Mouse (Mus musculus) macrophage (primary cell): Measurements from ENCODE around the gene Hspa1a. TPM values are rescaled to one million over a fixed set of nuclear protein-coding genes. Genes with fewer than 3 reads are reported as not detected.

Experiments
- H3K27ac ChIP-seq: fragments of 350-480 bp; formaldehyde crosslinking; 2 replicates; pipeline ENCODE4 v1.9.0; 2021
- H3K36me3 ChIP-seq: fragments of 350-480 bp; formaldehyde crosslinking; 2 replicates; pipeline ENCODE4 v1.9.0; 2021; ENCODE audit errors: inconsistent target
- H3K4me3 ChIP-seq: fragments of 350-480 bp; formaldehyde crosslinking; 2 replicates; pipeline ENCODE4 v1.9.0; 2021; ENCODE audit errors: inconsistent target
- H3K79me2 ChIP-seq: fragments of 350-480 bp; formaldehyde crosslinking; 2 replicates; pipeline ENCODE4 v1.9.0; 2021; ENCODE audit errors: inconsistent target
- WGBS: methylation state at CpG from one replicate; pipeline ENCODE4 v1.1.7; 2026; ENCODE audit warnings: inconsistent platforms; ENCODE audit not compliant: missing documents; 5-methylcytosine and 5-hydroxymethylcytosine counted together
- polyA plus RNA-seq: library from polyadenylated mRNA; stranded (reverse); fragments of 250-400 nt; gene quantifications from 3 replicates; pipeline ENCODE4 v1.2.4, GENCODE M21; 2018; ENCODE audit warnings: inconsistent platforms

Gene Hspa1a
- polyA plus RNA-seq, 1 experiment from 2014 or later, result 1.9 TPM

DNA sequence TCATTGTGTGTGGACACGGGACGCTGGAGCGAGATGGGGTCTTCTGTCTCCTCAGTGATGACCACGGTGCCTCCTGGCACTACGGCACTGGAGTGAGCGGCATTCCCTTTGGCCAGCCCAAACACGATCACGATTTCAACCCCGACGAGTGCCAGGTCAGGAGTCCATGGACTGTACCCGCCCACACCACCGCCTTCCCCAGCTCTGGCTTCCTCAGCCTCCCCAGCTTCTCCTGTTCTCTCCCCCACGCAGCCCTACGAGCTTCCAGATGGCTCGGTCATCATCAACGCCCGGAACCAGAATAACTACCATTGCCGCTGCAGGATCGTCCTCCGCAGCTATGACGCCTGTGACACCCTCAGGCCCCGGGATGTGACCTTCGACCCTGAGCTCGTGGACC lies 37.9 kb downstream of the Hspa1a start:
- Histone ChIP-seq H3K36me3 (peaks cover 41% of the 10 kb centered on the region), H3K4me3 (no peak overlapping the region), H3K79me2 (peaks cover 48% of the 10 kb centered on the region), H3K27ac (no peak overlapping the region)
- 86% methylated on average over 23 of the region's 24 CpGs for WGBS

DNA sequence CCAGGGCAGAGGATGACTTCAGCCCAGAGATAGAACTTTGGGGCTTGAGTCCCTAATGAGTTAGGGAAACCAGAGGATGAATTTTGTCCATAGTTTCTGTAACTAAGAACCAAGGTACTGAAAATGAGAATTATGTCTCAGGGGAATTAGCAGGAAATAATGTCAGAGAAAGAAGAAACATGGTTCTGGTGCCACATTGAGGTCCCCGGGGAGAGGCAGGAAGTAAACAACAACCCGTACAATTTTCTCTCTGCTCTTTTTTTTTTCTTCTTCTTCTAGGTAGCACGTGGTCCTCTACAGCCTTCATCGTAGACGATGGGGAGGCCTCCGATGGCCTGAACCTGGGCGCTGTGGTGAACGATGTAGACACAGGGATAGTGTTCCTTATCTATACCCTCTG lies 39.7 kb downstream of the Hspa1a start:
- Histone ChIP-seq H3K4me3 (peak overlapping the region; percentile 99), H3K79me2 (peaks cover 48% of the 10 kb centered on the region), H3K27ac (peak overlapping the region; percentile 78), H3K36me3 (peaks cover 41% of the 10 kb centered on the region)
- WGBS, result 51% methylated on average over 8 of the region's 8 CpGs

DNA sequence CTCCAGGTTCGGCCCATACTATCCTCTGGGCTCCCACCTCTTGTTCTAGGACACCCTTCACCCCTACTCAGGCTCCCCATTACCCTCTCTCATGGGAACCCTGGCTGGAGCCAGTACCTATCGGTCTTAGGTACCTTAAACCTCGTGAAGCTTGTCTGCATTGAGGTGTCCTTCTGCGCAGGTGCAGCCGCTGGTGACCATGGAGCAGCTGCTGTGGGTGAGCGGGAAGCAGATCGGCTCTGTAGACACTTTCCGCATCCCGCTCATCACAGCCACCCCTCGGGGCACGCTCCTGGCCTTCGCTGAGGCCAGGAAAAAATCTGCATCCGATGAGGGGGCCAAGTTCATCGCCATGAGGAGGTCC lies 40.2 kb downstream of the Hspa1a start:
- peaks cover 48% of the 10 kb centered on the region for H3K79me2 ChIP-seq
- 9% methylated on average over 14 of the region's 14 CpGs for WGBS
- H3K4me3 ChIP-seq, result peak overlapping the region; percentile 99
- peaks cover 40% of the 10 kb centered on the region for H3K36me3 ChIP-seq
- peak overlapping the region; percentile 78 for H3K27ac ChIP-seq

DNA sequence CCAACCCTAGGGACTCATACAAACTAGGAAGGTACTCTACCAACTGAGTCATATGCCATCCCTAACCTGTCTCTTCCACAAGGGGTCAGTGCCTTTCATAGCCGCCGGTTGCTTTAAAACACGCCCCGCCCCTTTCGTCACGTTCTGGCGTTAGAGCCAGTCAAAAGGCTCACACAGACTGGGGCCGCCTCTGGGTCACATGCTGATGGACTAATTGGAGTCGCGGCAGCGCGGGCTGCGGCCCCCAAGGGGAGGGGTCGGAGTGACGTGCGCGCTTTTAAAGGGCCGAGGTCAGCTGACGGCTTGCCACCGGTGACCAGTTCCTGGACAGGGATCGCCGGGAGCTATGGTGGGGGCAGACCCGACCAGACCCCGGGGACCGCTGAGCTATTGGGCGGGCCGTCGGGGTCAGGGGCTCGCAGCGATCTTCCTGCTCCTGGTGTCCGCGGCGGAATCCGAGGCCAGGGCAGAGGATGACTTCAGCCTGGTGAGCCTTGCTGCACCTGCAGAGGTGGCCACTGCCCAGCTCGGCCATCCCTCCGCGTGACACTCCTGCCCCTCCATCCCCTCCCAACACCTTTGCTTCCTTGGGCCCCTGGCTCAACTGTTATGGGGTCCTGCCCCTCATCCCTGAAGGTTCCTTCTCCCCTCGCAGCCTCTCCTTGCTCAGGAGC lies 40.8 kb downstream of the Hspa1a start, which contains the start of gene Neu1:
Neu1 (plus strand) TSS at position 193 of the 674 bp plus-strand sequence.
- Histone ChIP-seq H3K79me2 (peaks cover 48% of the 10 kb centered on the region), H3K36me3 (peaks cover 35% of the 10 kb centered on the region), H3K27ac (peak within 1 kb of the TSS; percentile 78), H3K4me3 (peak within 1 kb of the TSS; percentile 99)
- under 1% methylated on average over 37 of the region's 38 CpGs for WGBS

GRCm38 (mm10) chr17:34928841-34929240 lies 43.1 kb downstream of the Hspa1a start:
- Histone ChIP-seq H3K36me3 (peaks cover 14% of the 10 kb centered on the region; the same call in 1 of the 2 replicates), H3K4me3 (no peak overlapping the region), H3K27ac (no peak overlapping the region), H3K79me2 (peaks cover 27% of the 10 kb centered on the region)
- WGBS, result 85% methylated on average over 4 of the region's 4 CpGs

DNA sequence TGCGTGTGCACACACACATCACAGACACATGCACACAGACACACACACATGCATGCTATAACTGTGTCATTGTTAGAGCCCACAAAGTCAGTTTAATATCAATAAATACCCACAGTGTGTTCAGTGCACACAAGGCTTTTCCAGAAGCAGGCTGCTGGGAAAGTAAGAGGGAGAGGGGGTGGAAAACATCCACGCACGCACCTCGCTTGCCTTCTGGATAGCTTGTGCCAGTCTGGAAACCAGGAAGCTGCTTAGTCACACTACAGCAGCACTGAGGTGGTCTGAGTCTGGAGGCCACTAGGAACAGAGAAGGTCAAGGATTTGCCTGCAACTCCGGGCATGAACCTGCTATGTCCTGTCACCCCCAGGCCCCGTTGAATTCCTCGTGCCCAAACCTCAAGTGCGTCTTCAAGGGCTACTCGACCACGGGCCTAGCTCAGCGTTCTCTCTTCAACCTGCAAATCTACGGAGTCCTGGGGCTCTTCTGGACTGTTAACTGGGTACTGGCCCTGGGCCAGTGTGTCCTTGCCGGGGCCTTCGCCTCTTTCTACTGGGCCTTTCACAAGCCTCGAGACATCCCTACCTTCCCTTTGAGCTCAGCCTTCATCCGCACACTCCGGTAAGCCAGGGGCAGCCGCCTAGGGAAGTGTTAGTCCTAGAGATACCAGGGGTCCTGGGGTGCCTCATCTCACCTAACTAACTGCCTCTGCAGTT lies 44.5 kb downstream of the Hspa1a start:
- Histone ChIP-seq H3K79me2 (peaks cover 13% of the 10 kb centered on the region), H3K36me3 (0 out of 2 replicates have a peak, but pooled peaks cover under 1% of the 10 kb centered on the region), H3K27ac (no peak overlapping the region), H3K4me3 (no peak overlapping the region)
- WGBS, result 93% methylated on average over 18 of the region's 18 CpGs

DNA sequence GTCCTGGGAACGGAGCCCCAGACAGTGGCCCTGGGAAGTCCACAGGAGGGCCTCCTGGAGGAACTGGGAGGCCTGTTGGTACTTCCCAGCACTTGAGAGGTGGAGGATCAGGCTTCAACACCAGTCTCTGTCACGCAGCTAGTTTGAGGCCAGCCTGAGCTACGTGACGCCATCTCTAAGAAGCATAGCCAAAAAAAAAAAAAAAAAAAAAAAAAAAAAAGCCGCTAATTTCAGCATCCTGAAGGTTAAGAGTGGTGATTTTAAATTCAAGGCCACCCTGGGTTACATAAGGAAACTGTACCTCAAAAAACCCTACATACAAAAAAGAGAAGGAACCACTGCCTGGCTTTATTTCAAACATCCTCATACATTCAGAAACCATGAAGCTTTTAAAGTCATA lies 47.7 kb downstream of the Hspa1a start:
- no peaks in the 10 kb centered on the region for H3K79me2 ChIP-seq
- H3K27ac ChIP-seq, result peak overlapping the region; percentile 78
- H3K4me3 ChIP-seq, result no peak overlapping the region
- 86% methylated on average over 1 of the region's 5 CpGs for WGBS
- H3K36me3 ChIP-seq, result no peaks in the 10 kb centered on the region

DNA sequence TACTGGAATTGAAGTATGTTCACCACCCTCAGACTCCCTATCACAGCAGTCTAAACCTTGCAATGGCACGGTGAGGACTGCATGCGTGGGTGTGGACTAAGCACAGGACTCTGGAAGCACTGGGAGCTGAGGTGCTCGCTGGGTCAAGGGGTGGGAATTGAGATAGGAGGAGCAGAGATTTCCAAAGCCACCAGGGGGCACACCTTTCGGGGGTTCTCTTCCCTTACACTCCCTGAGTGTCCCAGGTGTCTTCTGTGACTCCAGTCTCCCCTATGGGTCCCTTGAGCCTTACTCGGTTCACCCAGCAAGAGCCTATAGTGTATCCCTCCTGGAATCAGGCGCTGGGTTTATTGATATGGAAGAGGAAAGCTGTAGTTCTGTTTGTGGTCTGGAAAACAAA lies 49.0 kb downstream of the Hspa1a start:
- Histone ChIP-seq H3K79me2 (no peaks in the 10 kb centered on the region), H3K27ac (no peak overlapping the region), H3K36me3 (no peaks in the 10 kb centered on the region), H3K4me3 (no peak overlapping the region)
- 80% methylated on average over 6 of the region's 6 CpGs for WGBS

Other genes starting within 250 kb of the Hspa1a start
- 0.21 to 1.4 TPM (median 0.32 TPM) in 3 replicates for gene C4b, start 228.3 kb downstream of the Hspa1a start, polyA plus RNA-seq
- gene Cyp21a1, start 167.6 kb downstream of the Hspa1a start, polyA plus RNA-seq, result not detected in 3 replicates
- gene Stk19, start 135.2 kb downstream of the Hspa1a start, polyA plus RNA-seq, result 23.5 to 36.5 TPM (median 28.1 TPM) in 3 replicates
- gene Dxo, start 135.1 kb downstream of the Hspa1a start, polyA plus RNA-seq, result 13.6 to 19.8 TPM (median 15.8 TPM) in 3 replicates
- 16.7 to 36.7 TPM (median 23.6 TPM) in 3 replicates for gene Skiv2l, start 121.9 kb downstream of the Hspa1a start, polyA plus RNA-seq
- gene Nelfe, start 121.8 kb downstream of the Hspa1a start, polyA plus RNA-seq, result 46.9 to 59.7 TPM (median 52.1 TPM) in 3 replicates
- 2.6 to 6.4 TPM (median 4.7 TPM) in 3 replicates for gene Cfb, start 109.6 kb downstream of the Hspa1a start, polyA plus RNA-seq
- gene Zbtb12, start 92.7 kb downstream of the Hspa1a start, polyA plus RNA-seq, result 5.4 to 6.2 TPM (median 5.5 TPM) in 3 replicates
- gene Gm20547, start 90.1 kb downstream of the Hspa1a start, polyA plus RNA-seq, result not detected in 3 replicates
- gene C2, start 73.9 kb downstream of the Hspa1a start, polyA plus RNA-seq, result 0.63 to 0.95 TPM (median 0.86 TPM) in 3 replicates
- gene Ehmt2, start 73.7 kb downstream of the Hspa1a start, polyA plus RNA-seq, result 59.6 to 100 TPM (median 69.3 TPM) in 3 replicates
- gene Slc44a4, start 57.7 kb downstream of the Hspa1a start, polyA plus RNA-seq, result not detected in 3 replicates
- 80.3 to 98.8 TPM (median 81.2 TPM) in 3 replicates for gene Neu1, start 40.9 kb downstream of the Hspa1a start, polyA plus RNA-seq
- gene Hspa1b, start 12.9 kb downstream of the Hspa1a start, polyA plus RNA-seq, result 0.57 to 1.2 TPM (median 0.69 TPM) in 3 replicates
- not detected in 3 replicates for gene Gm20481, start 2.2 kb downstream of the Hspa1a start, polyA plus RNA-seq
- gene Hspa1l, start 547 bp upstream of the Hspa1a start, polyA plus RNA-seq, result 0.47 to 1.7 TPM (median 0.96 TPM) in 3 replicates
- 16.5 to 52.8 TPM (median 51.4 TPM) in 3 replicates for gene Lsm2, start 9.7 kb upstream of the Hspa1a start, polyA plus RNA-seq
- gene Vars, start 28.8 kb upstream of the Hspa1a start, polyA plus RNA-seq, result 7.7 to 37.5 TPM (median 19.2 TPM) in 3 replicates
- 0.06 to 0.32 TPM (median 0.07 TPM) in 3 replicates for gene Vwa7, start 44.4 kb upstream of the Hspa1a start, polyA plus RNA-seq
- not detected in 3 replicates for gene Sapcd1, start 55.9 kb upstream of the Hspa1a start, polyA plus RNA-seq
- gene Msh5, start 74.6 kb upstream of the Hspa1a start, polyA plus RNA-seq, result 0.48 to 0.51 TPM (median 0.50 TPM) in 3 replicates
- gene Clic1, start 77.8 kb upstream of the Hspa1a start, polyA plus RNA-seq, result 359 to 667 TPM (median 372 TPM) in 3 replicates
- 3.3 to 9.6 TPM (median 4.8 TPM) in 3 replicates for gene Ddah2, start 86.9 kb upstream of the Hspa1a start, polyA plus RNA-seq
- not detected in 3 replicates for gene Ly6g6c, start 93.2 kb upstream of the Hspa1a start, polyA plus RNA-seq
- gene Mpig6b, start 94.0 kb upstream of the Hspa1a start, polyA plus RNA-seq, result 0.17 TPM in 1 of 3 replicates, not detected in the others
- not detected in 3 replicates for gene Ly6g6e, start 104.7 kb upstream of the Hspa1a start, polyA plus RNA-seq
- gene Ly6g6d, start 105.9 kb upstream of the Hspa1a start, polyA plus RNA-seq, result 0.43 to 1.7 TPM (median 0.88 TPM) in 3 replicates
- not detected in 3 replicates for gene Ly6g6f, start 113.5 kb upstream of the Hspa1a start, polyA plus RNA-seq
- 33.9 to 63.2 TPM (median 53.2 TPM) in 3 replicates for gene Abhd16a, start 117.1 kb upstream of the Hspa1a start, polyA plus RNA-seq
- not detected in 3 replicates for gene Ly6g5c, start 136.1 kb upstream of the Hspa1a start, polyA plus RNA-seq
- 0.36 to 0.46 TPM in 2 of 3 replicates, not detected in the other for gene Ly6g5b, start 143.3 kb upstream of the Hspa1a start, polyA plus RNA-seq
- 11.4 to 18.0 TPM (median 13.2 TPM) in 3 replicates for gene Gpank1, start 149.3 kb upstream of the Hspa1a start, polyA plus RNA-seq
- gene Csnk2b, start 149.9 kb upstream of the Hspa1a start, polyA plus RNA-seq, result 129 to 166 TPM (median 149 TPM) in 3 replicates
- gene D17H6S53E, start 154.2 kb upstream of the Hspa1a start, polyA plus RNA-seq, result 11.5 to 23.5 TPM (median 22.0 TPM) in 3 replicates
- not detected in 3 replicates for gene Apom, start 159.9 kb upstream of the Hspa1a start, polyA plus RNA-seq
- 103 to 118 TPM (median 104 TPM) in 3 replicates for gene Bag6, start 163.0 kb upstream of the Hspa1a start, polyA plus RNA-seq
- 91.3 to 139 TPM (median 124 TPM) in 3 replicates for gene Prrc2a, start 192.7 kb upstream of the Hspa1a start, polyA plus RNA-seq
- gene Aif1, start 203.9 kb upstream of the Hspa1a start, polyA plus RNA-seq, result 231 to 253 TPM (median 243 TPM) in 3 replicates
- 322 to 615 TPM (median 449 TPM) in 3 replicates for gene Lst1, start 216.3 kb upstream of the Hspa1a start, polyA plus RNA-seq
- gene Ltb, start 222.3 kb upstream of the Hspa1a start, polyA plus RNA-seq, result 0.33 to 0.50 TPM (median 0.48 TPM) in 3 replicates
- 20.0 to 57.4 TPM (median 38.0 TPM) in 3 replicates for gene Tnf, start 229.9 kb upstream of the Hspa1a start, polyA plus RNA-seq
- gene Lta, start 233.2 kb upstream of the Hspa1a start, polyA plus RNA-seq, result not detected in 3 replicates
- not detected in 3 replicates for gene Gm16181, start 248.7 kb upstream of the Hspa1a start, polyA plus RNA-seq